Mouse (Mus musculus): ENCODE results near the gene Atp1a3. TPM values are rescaled to one million over a fixed set of nuclear protein-coding genes. Genes with fewer than 3 reads are reported as not detected.
A peak's percentile ranks its signal among the peaks of the same experiment; 100 is the strongest.

Gene Atp1a3
- polyA plus RNA-seq, 1 experiment from 2014 or later, result 0.54 TPM

DNA sequence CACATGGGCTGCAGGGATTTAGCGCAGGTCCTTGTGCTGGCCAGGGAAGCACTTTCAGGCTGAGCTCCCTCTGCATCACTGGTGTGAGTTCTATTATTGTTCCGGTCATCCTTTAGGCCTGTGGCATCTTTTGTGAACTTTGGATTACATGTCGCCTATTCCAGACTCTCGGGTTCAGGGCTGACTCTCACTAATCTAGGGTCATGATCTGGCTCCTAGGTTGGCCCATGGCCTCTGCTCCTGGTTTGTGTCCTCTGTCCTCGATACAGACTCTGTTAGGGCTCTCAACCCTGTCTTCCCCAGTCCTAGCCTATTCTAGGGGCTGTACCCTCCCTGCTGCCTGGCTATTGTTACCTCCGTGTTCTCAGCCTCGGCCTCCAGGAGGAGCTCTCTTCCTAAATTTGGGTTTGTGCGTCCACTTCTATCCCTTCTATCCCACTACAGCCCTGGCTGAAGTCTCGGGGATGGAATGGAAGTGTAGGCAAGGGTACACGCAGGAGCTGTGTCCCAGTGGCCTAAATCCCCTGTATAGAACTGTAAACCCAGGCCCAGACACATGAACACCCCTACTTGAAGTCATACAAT is 20.2 kb upstream of the Atp1a3 start:
- no peaks in the 10 kb centered on the region for H3K9me3 ChIP-seq (replicated peaks)
- no peaks in the 10 kb centered on the region for H3K27me3 ChIP-seq
- 0 out of 2 replicates have a peak, but pooled peaks have one; percentile 20 for ATAC-seq (replicated peaks; ENCODE audit: insufficient number of reproducible peaks, insufficient read depth, low FRiP score, low read depth)
- H3K4me1 ChIP-seq (replicated peaks), result peaks cover 7% of the 10 kb centered on the region
- H3K4me3 ChIP-seq, result no peak overlapping the region
- WGBS, result 55% methylated on average over 10 of the region's 10 CpGs
- H3K27ac ChIP-seq, result no peak overlapping the region
- H3K4me2 ChIP-seq, result no peak overlapping the region
- H3K36me3 ChIP-seq, result peaks cover 8% of the 10 kb centered on the region
- H3K9ac ChIP-seq, result no peak overlapping the region

DNA sequence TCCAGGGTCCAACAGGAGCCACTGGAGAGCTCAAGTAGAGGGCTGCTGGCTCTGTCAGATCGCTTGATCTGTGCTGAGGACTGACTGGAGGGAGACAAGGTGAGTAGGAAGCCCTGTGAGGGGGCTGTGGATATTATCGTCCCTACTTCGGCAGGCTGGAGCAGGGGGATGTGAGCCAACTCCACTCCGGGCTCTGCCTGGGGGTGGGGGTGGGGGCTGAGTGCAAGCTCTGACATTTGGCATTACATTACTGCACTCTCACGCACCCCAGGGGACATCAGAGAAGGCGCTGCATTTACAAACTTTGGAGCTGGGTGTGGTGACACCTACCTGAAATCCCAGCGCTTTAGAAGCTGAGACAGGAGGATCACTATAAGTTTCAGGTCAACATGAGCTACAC is 5.8 kb upstream of the Atp1a3 start:
- H3K36me3 ChIP-seq, result no peaks in the 10 kb centered on the region
- H3K4me3 ChIP-seq, result no peak overlapping the region
- H3K27me3 ChIP-seq, result peaks cover 61% of the 10 kb centered on the region
- H3K9ac ChIP-seq, result no peak overlapping the region
- WGBS, result 59% methylated on average over 7 of the region's 7 CpGs
- peaks cover 20% of the 10 kb centered on the region for H3K4me1 ChIP-seq (replicated peaks)
- H3K27ac ChIP-seq, result no peak overlapping the region
- no peak overlapping the region for H3K4me2 ChIP-seq
- H3K9me3 ChIP-seq (replicated peaks), result no peaks in the 10 kb centered on the region
- no peak for ATAC-seq (replicated peaks; ENCODE audit: insufficient number of reproducible peaks, insufficient read depth, low FRiP score, low read depth)

DNA sequence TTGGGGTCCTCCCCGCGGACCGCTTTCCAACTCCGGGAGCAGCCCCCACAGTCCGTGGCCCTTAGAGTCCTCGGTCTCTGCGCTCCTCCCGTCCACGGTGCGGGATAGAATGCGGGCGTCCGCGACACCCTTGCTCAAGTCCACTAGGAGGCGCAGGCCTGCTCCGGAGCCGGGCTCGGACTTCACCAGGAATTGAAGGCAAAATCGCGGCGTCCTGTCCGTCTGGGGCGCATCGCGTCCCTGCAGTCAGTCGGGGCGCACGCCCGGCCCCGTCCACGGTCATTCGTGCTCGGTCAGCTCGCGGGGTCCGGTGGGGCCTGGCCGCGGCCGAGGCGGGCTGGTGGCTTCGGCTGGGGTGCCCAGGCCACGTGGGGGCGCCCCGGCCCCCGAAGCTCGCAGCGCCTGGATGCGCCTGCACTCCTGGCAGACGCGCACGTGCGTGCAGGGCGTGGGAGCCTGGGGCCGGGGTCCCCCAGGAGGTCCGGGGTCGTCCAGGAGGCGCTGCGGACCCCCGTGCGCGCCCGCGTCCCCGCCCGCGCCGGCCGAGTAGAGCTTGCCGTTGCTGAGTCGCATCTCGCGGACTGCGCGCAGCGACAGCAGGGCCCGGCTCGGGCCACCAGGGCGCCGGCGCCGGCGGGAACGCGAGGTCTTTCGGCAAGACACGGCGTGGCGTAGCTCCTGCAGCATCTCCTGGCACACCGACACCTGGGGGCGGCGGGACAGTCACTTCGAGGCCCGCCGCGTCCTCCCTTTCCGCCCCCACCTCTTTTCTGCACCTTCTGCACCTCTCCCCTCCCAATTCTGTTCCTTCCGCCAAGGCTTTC is 4.5 kb upstream of the Atp1a3 start:
- H3K4me2 ChIP-seq, result peak overlapping the region; percentile 63
- H3K36me3 ChIP-seq, result no peaks in the 10 kb centered on the region
- no peak overlapping the region for H3K27ac ChIP-seq
- 3% methylated on average over 86 of the region's 97 CpGs for WGBS
- peaks cover 27% of the 10 kb centered on the region for H3K4me1 ChIP-seq (replicated peaks)
- H3K9ac ChIP-seq, result no peak overlapping the region
- ATAC-seq (replicated peaks; ENCODE audit: insufficient number of reproducible peaks, insufficient read depth, low FRiP score, low read depth), result no peak; the same call in 1 of the 2 replicates
- peak overlapping the region; percentile 34 for H3K4me3 ChIP-seq
- H3K27me3 ChIP-seq, result peaks cover 73% of the 10 kb centered on the region
- H3K9me3 ChIP-seq (replicated peaks), result no peaks in the 10 kb centered on the region

DNA sequence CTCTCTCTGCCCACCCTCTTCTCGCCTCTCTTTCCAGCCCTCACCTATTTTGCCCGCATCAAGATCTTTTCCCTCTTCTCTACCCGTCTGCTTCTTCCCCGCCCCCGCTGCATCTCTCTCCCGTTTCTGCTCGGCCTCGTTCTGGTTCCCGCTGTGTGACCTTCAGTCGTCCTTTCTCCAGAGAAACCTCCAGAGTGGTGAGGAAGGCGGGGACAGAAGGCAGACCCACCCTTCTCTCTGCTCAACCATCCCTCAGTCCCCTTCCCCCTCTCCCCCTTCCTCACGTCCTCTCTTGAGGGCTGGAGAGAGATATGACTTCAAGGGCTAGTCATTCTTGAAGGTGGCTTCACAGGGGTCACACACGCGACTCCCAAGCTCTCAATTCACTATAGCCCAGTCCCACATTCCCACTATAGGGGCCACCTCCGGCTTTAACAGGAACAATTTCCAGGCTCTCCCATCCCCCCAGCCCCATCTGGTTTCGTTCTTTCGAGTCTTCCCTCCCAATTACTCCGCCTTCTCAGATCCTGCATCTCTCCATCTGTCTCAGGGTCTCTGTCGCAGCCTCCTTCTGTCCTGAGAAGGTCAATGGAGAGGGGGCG is 3.4 kb upstream of the Atp1a3 start:
- H3K4me3 ChIP-seq, result 0 out of 2 replicates have a peak overlapping the region, but pooled peaks have one; percentile 2

DNA sequence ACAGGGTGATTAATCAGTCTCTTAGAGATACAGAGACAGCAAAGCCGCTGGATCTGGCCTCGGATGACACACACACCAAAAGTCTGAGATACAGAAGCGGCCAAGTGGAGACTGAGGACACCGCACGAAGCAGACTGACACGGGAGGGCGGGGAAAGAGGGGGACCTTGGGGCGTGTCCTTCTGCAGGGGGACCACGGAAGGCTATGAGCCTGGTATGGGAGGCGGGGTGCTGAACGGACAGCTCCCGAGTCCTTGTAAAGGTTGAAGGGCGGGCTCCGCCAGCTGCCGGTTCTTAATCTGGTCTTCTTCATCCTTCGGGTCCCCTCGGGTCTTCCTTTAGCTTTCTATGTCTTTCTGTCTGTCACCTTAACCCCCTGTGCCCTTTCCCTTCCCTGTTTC is 2.9 kb upstream of the Atp1a3 start:
- Histone ChIP-seq H3K4me3 (0 out of 2 replicates have a peak overlapping the region, but pooled peaks have one; percentile 2), H3K4me1 (replicated peaks) (peaks cover 33% of the 10 kb centered on the region), H3K36me3 (no peaks in the 10 kb centered on the region), H3K9me3 (replicated peaks) (no peaks in the 10 kb centered on the region), H3K9ac (no peak overlapping the region), H3K27me3 (peaks cover 86% of the 10 kb centered on the region), H3K4me2 (peak overlapping the region; percentile 33), H3K27ac (no peak overlapping the region)
- WGBS, result 2% methylated on average over 17 of the region's 17 CpGs
- ATAC-seq (replicated peaks; ENCODE audit: insufficient number of reproducible peaks, insufficient read depth, low FRiP score, low read depth), result no peak

More for the DNA sequence above, 3.4 kb upstream of the Atp1a3 start:
- no peak for ATAC-seq (replicated peaks; ENCODE audit: insufficient number of reproducible peaks, insufficient read depth, low FRiP score, low read depth)
- no peak overlapping the region for H3K27ac ChIP-seq
- no peaks in the 10 kb centered on the region for H3K9me3 ChIP-seq (replicated peaks)
- peak overlapping the region; percentile 33 for H3K4me2 ChIP-seq
- no peaks in the 10 kb centered on the region for H3K36me3 ChIP-seq
- peaks cover 33% of the 10 kb centered on the region for H3K4me1 ChIP-seq (replicated peaks)
- no peak overlapping the region for H3K9ac ChIP-seq
- peaks cover 81% of the 10 kb centered on the region for H3K27me3 ChIP-seq
- 13% methylated on average over 20 of the region's 20 CpGs for WGBS

DNA sequence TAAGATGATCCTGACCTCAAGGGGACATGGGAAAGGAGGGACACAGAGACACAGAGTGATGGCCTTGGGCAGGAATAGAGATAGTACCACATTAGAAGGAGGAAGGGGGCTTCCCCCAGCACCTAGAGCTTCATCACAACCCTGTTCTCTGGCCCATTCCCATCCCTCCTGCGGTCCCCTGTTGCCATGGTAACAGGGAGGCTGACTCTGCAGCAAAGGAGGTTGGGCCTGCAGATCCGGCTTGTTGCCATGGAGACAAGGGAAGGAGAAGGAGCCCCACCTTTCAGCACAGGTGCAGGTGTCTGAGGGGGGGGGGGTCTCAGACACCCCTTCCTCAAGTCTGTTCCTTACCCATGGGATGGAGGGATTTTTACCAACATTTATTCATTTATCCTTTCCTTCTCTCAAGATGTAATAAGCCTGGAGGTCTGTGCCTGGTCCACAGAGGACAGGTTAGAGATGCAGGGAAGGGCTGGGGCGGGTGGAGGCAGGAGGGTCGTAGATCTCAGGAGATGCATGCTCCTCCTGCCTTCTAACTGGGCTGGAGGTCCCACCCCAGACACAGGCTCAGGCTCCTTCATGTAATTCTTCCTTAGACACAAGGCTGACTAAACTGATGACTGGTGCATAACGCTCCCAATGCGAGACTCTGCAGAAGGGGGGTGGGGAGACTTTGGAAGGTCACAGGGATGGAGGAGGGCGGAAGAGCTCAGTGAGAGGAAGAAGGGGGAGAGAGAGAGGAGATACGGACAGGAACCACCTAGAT is 2.0 kb upstream of the Atp1a3 start:
- 34% methylated on average over 8 of the region's 8 CpGs for WGBS

DNA sequence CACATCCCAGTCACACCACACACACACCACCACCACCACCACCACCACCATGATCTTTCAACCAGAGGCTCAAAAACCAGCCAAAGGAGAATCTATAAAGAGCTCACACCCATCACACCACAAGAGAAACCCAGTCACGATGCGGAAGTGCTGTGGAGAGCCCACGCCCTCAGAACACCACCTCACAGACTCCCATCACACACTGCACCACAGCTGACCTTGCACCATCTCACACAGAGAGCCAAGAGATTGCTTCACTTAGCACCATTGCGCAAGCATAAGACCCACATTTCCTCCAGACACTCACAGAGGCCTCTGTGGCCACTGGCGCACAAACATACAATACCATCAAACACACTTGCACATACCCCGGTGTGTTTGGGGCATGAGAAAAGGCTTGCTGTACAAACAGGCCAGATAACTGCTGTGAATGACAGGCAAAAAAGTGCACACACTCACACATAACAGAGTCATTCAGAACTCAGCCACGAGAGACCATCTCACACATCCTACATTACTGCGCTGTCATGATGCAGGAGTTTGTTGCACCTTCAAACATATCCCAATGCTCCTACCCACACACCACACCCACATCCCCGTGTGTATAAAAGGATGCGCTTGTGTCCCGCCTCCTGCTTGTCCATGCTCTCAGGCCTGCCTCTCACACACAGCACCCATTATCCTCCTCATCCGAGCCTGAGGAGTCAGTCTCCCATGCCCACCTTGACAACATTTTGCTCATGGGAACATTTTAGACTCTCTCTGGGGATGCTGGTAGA is 1.0 kb upstream of the Atp1a3 start:
- H3K36me3 ChIP-seq, result no peaks in the 10 kb centered on the region
- H3K4me3 ChIP-seq, result no peak overlapping the region
- no peak for ATAC-seq (replicated peaks; ENCODE audit: insufficient number of reproducible peaks, insufficient read depth, low FRiP score, low read depth)
- no peak overlapping the region for H3K27ac ChIP-seq
- no peak overlapping the region for H3K9ac ChIP-seq
- peaks cover 87% of the 10 kb centered on the region for H3K27me3 ChIP-seq
- no peaks in the 10 kb centered on the region for H3K9me3 ChIP-seq (replicated peaks)
- H3K4me2 ChIP-seq, result no peak overlapping the region
- peaks cover 33% of the 10 kb centered on the region for H3K4me1 ChIP-seq (replicated peaks)
- 73% methylated on average over 12 of the region's 12 CpGs for WGBS

More for the DNA sequence above, 2.0 kb upstream of the Atp1a3 start:
- no peak overlapping the region for H3K9ac ChIP-seq
- H3K9me3 ChIP-seq (replicated peaks), result no peaks in the 10 kb centered on the region
- no peak for ATAC-seq (replicated peaks; ENCODE audit: insufficient number of reproducible peaks, insufficient read depth, low FRiP score, low read depth)
- H3K4me3 ChIP-seq, result no peak overlapping the region
- H3K27me3 ChIP-seq, result peaks cover 94% of the 10 kb centered on the region
- H3K27ac ChIP-seq, result no peak overlapping the region
- H3K36me3 ChIP-seq, result no peaks in the 10 kb centered on the region
- H3K4me2 ChIP-seq, result no peak overlapping the region
- H3K4me1 ChIP-seq (replicated peaks), result peaks cover 33% of the 10 kb centered on the region

DNA sequence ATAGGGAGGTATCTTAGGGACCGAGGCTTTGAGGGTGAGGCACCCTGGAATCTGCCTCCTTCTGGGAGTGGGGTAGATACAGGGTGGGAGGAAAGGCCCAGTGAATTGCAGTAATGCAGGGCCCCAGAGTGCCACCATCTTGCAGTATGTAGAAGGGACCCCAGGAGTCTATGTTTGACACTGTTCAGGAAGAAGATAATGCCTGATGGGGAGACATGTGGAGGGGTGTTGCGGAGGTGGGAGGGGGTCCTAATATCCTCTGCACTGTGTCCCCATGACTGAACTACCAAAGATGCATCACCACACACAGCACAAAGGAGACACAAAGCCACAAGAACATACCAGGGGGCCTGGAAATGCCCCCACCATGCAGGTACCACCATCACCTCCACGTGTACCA is 413 bp upstream of the Atp1a3 start:
- peak overlapping the region; percentile 63; the same call in 1 of the 2 replicates for H3K4me2 ChIP-seq
- WGBS, result 59% methylated on average over 3 of the region's 3 CpGs

DNA sequence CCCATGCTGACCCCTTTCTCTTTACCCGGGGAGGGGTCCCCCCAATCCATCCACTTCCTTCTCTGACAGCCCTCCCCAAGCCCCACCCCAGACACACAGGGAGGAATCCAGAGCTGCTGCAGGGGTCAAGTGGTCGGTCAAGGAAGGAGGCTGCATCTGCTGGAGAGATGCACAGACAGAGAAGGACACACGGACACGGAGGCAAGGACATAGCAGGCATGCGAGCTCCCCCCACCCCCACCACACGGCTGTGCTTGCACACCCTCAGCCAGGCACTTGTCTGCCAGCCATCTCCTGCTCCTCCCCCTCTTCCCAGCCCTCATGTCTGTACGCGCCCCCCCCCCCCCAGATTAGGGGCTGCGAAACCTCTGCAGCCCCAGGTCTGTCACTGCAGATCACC is 952 bp downstream of the Atp1a3 start:
- peak overlapping the region; percentile 63 for H3K4me2 ChIP-seq
- H3K9ac ChIP-seq, result no peak overlapping the region
- 0 out of 2 replicates have a peak overlapping the region, but pooled peaks have one; percentile 40 for H3K4me3 ChIP-seq
- H3K27ac ChIP-seq, result no peak overlapping the region
- peaks cover 68% of the 10 kb centered on the region for H3K27me3 ChIP-seq
- no peaks in the 10 kb centered on the region for H3K9me3 ChIP-seq (replicated peaks)
- H3K36me3 ChIP-seq, result no peaks in the 10 kb centered on the region
- peaks cover 24% of the 10 kb centered on the region for H3K4me1 ChIP-seq (replicated peaks)
- WGBS, result 35% methylated on average over 9 of the region's 9 CpGs
- no peak for ATAC-seq (replicated peaks; ENCODE audit: insufficient number of reproducible peaks, insufficient read depth, low FRiP score, low read depth)

More for the DNA sequence above, 413 bp upstream of the Atp1a3 start:
- peak; percentile 7; the same call in 1 of the 2 replicates for ATAC-seq (replicated peaks; ENCODE audit: insufficient number of reproducible peaks, insufficient read depth, low FRiP score, low read depth)
- Histone ChIP-seq H3K9ac (no peak overlapping the region), H3K4me1 (replicated peaks) (peaks cover 33% of the 10 kb centered on the region), H3K4me3 (peak overlapping the region; percentile 40; the same call in 1 of the 2 replicates), H3K36me3 (no peaks in the 10 kb centered on the region), H3K27ac (no peak overlapping the region), H3K9me3 (replicated peaks) (no peaks in the 10 kb centered on the region), H3K27me3 (peaks cover 81% of the 10 kb centered on the region)

DNA sequence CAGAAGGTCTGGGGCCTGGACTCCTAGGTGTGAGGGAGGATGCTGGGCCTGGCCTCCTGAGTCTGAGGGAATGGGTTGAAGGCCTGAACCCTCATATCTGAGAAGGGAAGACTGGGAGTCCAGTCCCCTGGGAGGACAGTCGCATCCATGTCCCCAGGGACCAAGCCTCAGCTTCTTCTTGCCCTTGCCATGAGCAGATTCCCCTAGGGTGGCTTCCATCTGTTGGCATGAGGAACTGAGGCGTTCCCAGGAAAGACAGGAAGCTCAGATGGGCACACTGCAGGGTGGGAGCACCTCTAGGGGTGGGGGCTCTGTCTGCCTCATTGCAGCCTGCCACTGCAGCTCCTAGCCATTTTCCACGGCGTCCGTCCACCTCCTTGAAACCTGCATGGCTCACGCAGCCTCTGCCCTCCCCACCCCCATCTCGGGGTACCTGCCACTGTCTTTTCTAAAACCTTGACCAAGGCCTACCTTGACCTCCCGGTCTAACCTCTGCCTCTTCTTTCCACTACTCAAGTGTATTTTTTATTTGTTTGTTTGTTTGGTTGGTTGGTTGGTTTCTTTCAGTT is 1.9 kb downstream of the Atp1a3 start:
- no peak for ATAC-seq (replicated peaks; ENCODE audit: insufficient number of reproducible peaks, insufficient read depth, low FRiP score, low read depth)
- Histone ChIP-seq H3K9me3 (replicated peaks) (no peaks in the 10 kb centered on the region), H3K27ac (no peak overlapping the region), H3K4me3 (no peak overlapping the region), H3K36me3 (no peaks in the 10 kb centered on the region), H3K4me2 (no peak overlapping the region), H3K4me1 (replicated peaks) (peaks cover 18% of the 10 kb centered on the region), H3K9ac (no peak overlapping the region), H3K27me3 (peaks cover 59% of the 10 kb centered on the region)
- WGBS, result 87% methylated on average over 8 of the region's 8 CpGs
